ENCODE assay signal across 27 mouse cellular contexts in genomic region chr11:72986745-72987144, GRCm38 (mm10). TPM values are rescaled to one million over a fixed set of nuclear protein-coding genes. Genes with fewer than 3 reads are reported as not detected.
DNase-seq lines count a peak whose midpoint lies in the region; ATAC-seq and TF ChIP-seq lines count a peak whose summit lies in the region.
"Had no signal": no experiment of that assay in that cellular context is flagged by ENCODE, and none has a peak within 500 bp of the region (broad histone marks: within the 10 kb centered on the region; RNA-seq: fewer than 3 reads in every experiment).

No protein-coding gene starts in this region.

- peak; percentile 27 to 29 for DNase-seq in B cell, adult 2 months
- DNase-seq in ES-E14 (ENCODE audit: low read depth, low spot score) = peak; percentile 25
- DNase-seq in urinary bladder, adult 18-20 months (ENCODE audit: low spot score in 2 of 2) = no peak
- no peak for DNase-seq in heart, adult 9 months (ENCODE audit: low spot score in 2 of 2)
- no peak for DNase-seq in kidney, adult 2 months
- DNase-seq: adrenal gland, adult 2 months; cerebellum, adult 2 months; cerebellum, postnatal 36 days; forebrain, postnatal 0 days; gastrocnemius, postnatal 36 days; kidney, adult 11 months; kidney, postnatal 10 days; liver, postnatal 0 days; right cerebral cortex, postnatal 4 days had no signal

- 75% methylated on average over 5 of the region's 5 CpGs for WGBS in midbrain, embryonic 16.5 days
- WGBS in kidney, adult 2 months = 86% methylated on average over 5 of the region's 5 CpGs

- no peak overlapping the region for H3K9ac ChIP-seq in ES-E14 (ENCODE audit: insufficient read depth, low read depth, low read length, poor library complexity, severe bottlenecking)
- H3K9ac ChIP-seq in midbrain, embryonic 16.5 days (ENCODE audit: low read depth, low read length) = no peak overlapping the region
- H3K9ac ChIP-seq: embryonic facial prominence, embryonic 15.5 days; forebrain, postnatal 0 days; hindbrain, embryonic 15.5 days; limb, embryonic 12.5 days; liver, postnatal 0 days; midbrain, embryonic 13.5 days; neural tube, embryonic 13.5 days had no signal

- in situ Hi-C loops in ES-E14 (cut with MboI; ENCODE audit: low sequenced_read_pairs in 2 of 2, unreplicated experiment in 2 of 2) = no loop called here

- H3K4me3 ChIP-seq in ES-E14 (ENCODE audit: insufficient read depth in 1 of 2, low read depth in 1 of 2, low read length in 2 of 2, poor library complexity in 1 of 2, severe bottlenecking in 1 of 2) = no peak overlapping the region
- H3K4me3 ChIP-seq in midbrain, embryonic 16.5 days (ENCODE audit: low read depth, low read length) = no peak overlapping the region
- H3K4me3 ChIP-seq in kidney, adult 2 months (ENCODE audit: insufficient read depth, low read depth, low read length) = no peak overlapping the region
- H3K4me3 ChIP-seq: embryonic facial prominence, embryonic 15.5 days; hindbrain, embryonic 15.5 days; limb, embryonic 12.5 days; megakaryocyte, embryonic 14.5 days; midbrain, embryonic 13.5 days; myocyte; neural tube, embryonic 13.5 days had no signal

- no peaks in the 10 kb centered on the region for H3K36me3 ChIP-seq in ES-E14 (ENCODE audit: control insufficient read depth, insufficient read depth, low read length, poor library complexity, severe bottlenecking)
- H3K36me3 ChIP-seq in midbrain, embryonic 16.5 days (ENCODE audit: control insufficient read depth, insufficient read depth, low read length) = no peaks in the 10 kb centered on the region
- no peaks in the 10 kb centered on the region for H3K36me3 ChIP-seq in kidney, adult 2 months (ENCODE audit: control insufficient read depth, insufficient read depth, low read length)
- H3K36me3 ChIP-seq: embryonic facial prominence, embryonic 15.5 days; hindbrain, embryonic 15.5 days; limb, embryonic 12.5 days; midbrain, embryonic 13.5 days; neural tube, embryonic 13.5 days had no signal

- H3K9me3 ChIP-seq in ES-E14 (ENCODE audit: control insufficient read depth, insufficient read depth, low read depth, low read length) = no peaks in the 10 kb centered on the region
- H3K9me3 ChIP-seq in midbrain, embryonic 16.5 days (replicated peaks; ENCODE audit: control insufficient read depth, low read length, poor library complexity, severe bottlenecking) = no peaks in the 10 kb centered on the region
- H3K9me3 ChIP-seq: embryonic facial prominence, embryonic 15.5 days; hindbrain, embryonic 15.5 days; limb, embryonic 12.5 days; megakaryocyte, embryonic 14.5 days; midbrain, embryonic 13.5 days; neural tube, embryonic 13.5 days had no signal

- H3K4me1 ChIP-seq in ES-E14 (ENCODE audit: control insufficient read depth in 2 of 2, insufficient read depth in 2 of 2, low read length in 2 of 2, poor library complexity in 1 of 2) = peaks cover 0 to 7% of the 10 kb centered on the region in 2 experiments; a peak in 2 of 4 replicates
- no peaks in the 10 kb centered on the region for H3K4me1 ChIP-seq in midbrain, embryonic 16.5 days (ENCODE audit: control insufficient read depth, insufficient read depth, low read length)
- H3K4me1 ChIP-seq in kidney, adult 2 months (ENCODE audit: control insufficient read depth, insufficient read depth, low read length) = no peaks in the 10 kb centered on the region
- H3K4me1 ChIP-seq: embryonic facial prominence, embryonic 15.5 days; hindbrain, embryonic 15.5 days; midbrain, embryonic 13.5 days; neural tube, embryonic 13.5 days had no signal

- no peaks in the 10 kb centered on the region for H3K27me3 ChIP-seq in midbrain, embryonic 16.5 days (ENCODE audit: control insufficient read depth, insufficient read depth, low read depth, low read length)
- no peaks in the 10 kb centered on the region for H3K27me3 ChIP-seq in kidney, adult 2 months (replicated peaks; ENCODE audit: control insufficient read depth, insufficient read depth, low read length)
- H3K27me3 ChIP-seq: embryonic facial prominence, embryonic 15.5 days; hindbrain, embryonic 15.5 days; limb, embryonic 12.5 days; megakaryocyte, embryonic 14.5 days; midbrain, embryonic 13.5 days; neural tube, embryonic 13.5 days had no signal

- H3K27ac ChIP-seq in ES-E14 (ENCODE audit: insufficient read depth, low read depth, low read length, poor library complexity, severe bottlenecking) = no peak overlapping the region
- H3K27ac ChIP-seq in midbrain, embryonic 16.5 days (ENCODE audit: low read length) = no peak overlapping the region
- H3K27ac ChIP-seq in kidney, adult 2 months (ENCODE audit: insufficient read depth, low read depth, low read length) = no peak overlapping the region
- H3K27ac ChIP-seq: embryonic facial prominence, embryonic 15.5 days; hindbrain, embryonic 15.5 days; limb, embryonic 12.5 days; midbrain, embryonic 13.5 days; neural tube, embryonic 13.5 days had no signal

- H3K4me2 ChIP-seq in midbrain, embryonic 16.5 days (ENCODE audit: low read length) = no peak overlapping the region
- H3K4me2 ChIP-seq: embryonic facial prominence, embryonic 15.5 days; heart, embryonic 11.5 days; hindbrain, embryonic 15.5 days; limb, embryonic 12.5 days; liver, embryonic 11.5 days; midbrain, embryonic 13.5 days; neural tube, embryonic 13.5 days had no signal

- TF ChIP-seq CTCF in kidney, adult 2 months (conservative IDR thresholded peaks at IDR 0.05; ENCODE audit: insufficient read depth, insufficient read length, low read depth, low read length) = no peak

- ATAC-seq in granulocyte monocyte progenitor cell, adult 5-6 weeks (replicated peaks; ENCODE audit: poor library complexity, severe bottlenecking) = 0 out of 2 replicates have a peak, but pooled peaks have one; percentile 11
- 0 out of 2 replicates have a peak, but pooled peaks have one; percentile 16 for ATAC-seq in megakaryocyte progenitor cell, adult 5-6 weeks (replicated peaks; ENCODE audit: poor library complexity)
- no peak for ATAC-seq in midbrain, embryonic 16.5 days
- ATAC-seq: forebrain, postnatal 0 days; liver, postnatal 0 days; lung, postnatal 0 days; midbrain, embryonic 13.5 days had no signal

- no peak for TF ChIP-seq POLR2A in kidney, adult 2 months (IDR thresholded peaks at IDR 0.05; ENCODE audit: low read depth, low read length)

TF ChIP-seq in ES-E14, 5 proteins besides CTCF, POLR2A, EP300 and RAD21:
- TF ChIP-seq MAFK (IDR thresholded peaks at IDR 0.05; ENCODE audit: insufficient read depth, low read depth, low read length) (no peak), ZC3H11A (IDR thresholded peaks at IDR 0.05; ENCODE audit: borderline replicate concordance, low read depth, low read length) (no peak), HCFC1 (IDR thresholded peaks at IDR 0.05; ENCODE audit: borderline replicate concordance, insufficient read depth, low read length) (no peak), ZNF384 (IDR thresholded peaks at IDR 0.05; ENCODE audit: low read depth, low read length) (no peak), CHD2 (IDR thresholded peaks at IDR 0.05; ENCODE audit: low read depth, low read length) (no peak)

RNA-seq across cellular contexts. Expression of gene P2rx1, which starts 12.2 kb away (rescaled TPM):
- 0.36 and 0.69 TPM in 2 replicates for total RNA-seq in ES-E14 (2012; rRNA removed)
- total RNA-seq in granulocyte monocyte progenitor cell, adult 5-6 weeks (2014; fragmentation: Nextera tagmentation) = 10.4 and 13.3 TPM in 2 replicates
- total RNA-seq in granulocyte monocyte progenitor cell, adult 5-6 weeks (2017) = 3.3 and 4.2 TPM in 2 replicates
- 6.8 and 9.3 TPM in 2 replicates for total RNA-seq in megakaryocyte progenitor cell, adult 5-6 weeks (2015)
- 3.8 and 5.2 TPM in 2 replicates for total RNA-seq in megakaryocyte progenitor cell, adult 5-6 weeks (2017)
- polyA plus RNA-seq in midbrain, embryonic 16.5 days (2015; fragmentation: Nextera tagmentation; extraction: Ambion mirVana) = 0.30 and 0.48 TPM in 2 replicates
- polyA plus RNA-seq in kidney, adult 2 months (2012; rRNA removed) = 4.8 and 6.3 TPM in 2 replicates

RNA-seq across cellular contexts. Expression of gene Atp2a3, which starts 25.8 kb away (rescaled TPM):
- total RNA-seq in ES-E14 (2012; rRNA removed) = 10.7 and 17.4 TPM in 2 replicates
- 78.9 and 88.4 TPM in 2 replicates for total RNA-seq in granulocyte monocyte progenitor cell, adult 5-6 weeks (2014; fragmentation: Nextera tagmentation)
- 65.9 and 73.9 TPM in 2 replicates for total RNA-seq in granulocyte monocyte progenitor cell, adult 5-6 weeks (2017)
- 52.1 and 63.7 TPM in 2 replicates for total RNA-seq in megakaryocyte progenitor cell, adult 5-6 weeks (2015)
- 74.9 and 82.5 TPM in 2 replicates for total RNA-seq in megakaryocyte progenitor cell, adult 5-6 weeks (2017)
- 1.2 and 1.7 TPM in 2 replicates for polyA plus RNA-seq in midbrain, embryonic 16.5 days (2015; fragmentation: Nextera tagmentation; extraction: Ambion mirVana)
- polyA plus RNA-seq in kidney, adult 2 months (2012; rRNA removed) = 24.3 and 28.7 TPM in 2 replicates

RNA-seq across cellular contexts. Expression of gene Camkk1, which starts 32.1 kb away (rescaled TPM):
- total RNA-seq in ES-E14 (2012; rRNA removed) = 4.3 and 4.5 TPM in 2 replicates
- total RNA-seq in granulocyte monocyte progenitor cell, adult 5-6 weeks (2014; fragmentation: Nextera tagmentation) = 0.49 and 0.86 TPM in 2 replicates
- 1.5 and 3.1 TPM in 2 replicates for total RNA-seq in granulocyte monocyte progenitor cell, adult 5-6 weeks (2017)
- total RNA-seq in megakaryocyte progenitor cell, adult 5-6 weeks (2015) = 0.35 and 0.59 TPM in 2 replicates
- 1.2 and 1.4 TPM in 2 replicates for total RNA-seq in megakaryocyte progenitor cell, adult 5-6 weeks (2017)
- polyA plus RNA-seq in midbrain, embryonic 16.5 days (2015; fragmentation: Nextera tagmentation; extraction: Ambion mirVana) = 31.9 and 33.6 TPM in 2 replicates
- polyA plus RNA-seq in kidney, adult 2 months (2012; rRNA removed) = 1.0 and 1.1 TPM in 2 replicates

Comparison
In these comparisons a context has a peak if more than half of its experiments do, and no peak if none do; other contexts are left out.
1. DNase-seq: peak in B cell, adult 2 months (2 of 2) and ES-E14 (single experiment); none in urinary bladder, adult 18-20 months (0 of 2), heart, adult 9 months (0 of 2) and kidney, adult 2 months (single experiment).